Mouse (Mus musculus) layer of hippocampus, postnatal 25 days (tissue): ENCODE results near the gene Kdelr1. TPM values are rescaled to one million over a fixed set of nuclear protein-coding genes. Genes with fewer than 3 reads are reported as not detected.
"Not testable (repeated sequence)": the region's sequence is repeated elsewhere in the genome, so short reads cannot be mapped to it uniquely, and the experiment has no call there.

Experiments
- DNase-seq, 2 experiments: peaks; one replicate each; pipeline ENCODE4 v3.0.0; 2022; ENCODE audit warnings: mixed read lengths in 2 of 2, low spot score in 1 of 2; ENCODE audit errors: extremely low spot score in 1 of 2
- total RNA-seq, 2 experiments: library from RNA; stranded (reverse); gene quantifications; 2 replicates each; pipeline ENCODE4 v1.2.3; 2021

Kdelr1 gene
- total RNA-seq, 2 experiments from 2014 or later = 74.9 to 75.2 TPM

- DNase-seq = no peak
Measured at GRCm38 (mm10) chr7:45869107-45869670, 3.4 kb upstream of the Kdelr1 start.

DNA sequence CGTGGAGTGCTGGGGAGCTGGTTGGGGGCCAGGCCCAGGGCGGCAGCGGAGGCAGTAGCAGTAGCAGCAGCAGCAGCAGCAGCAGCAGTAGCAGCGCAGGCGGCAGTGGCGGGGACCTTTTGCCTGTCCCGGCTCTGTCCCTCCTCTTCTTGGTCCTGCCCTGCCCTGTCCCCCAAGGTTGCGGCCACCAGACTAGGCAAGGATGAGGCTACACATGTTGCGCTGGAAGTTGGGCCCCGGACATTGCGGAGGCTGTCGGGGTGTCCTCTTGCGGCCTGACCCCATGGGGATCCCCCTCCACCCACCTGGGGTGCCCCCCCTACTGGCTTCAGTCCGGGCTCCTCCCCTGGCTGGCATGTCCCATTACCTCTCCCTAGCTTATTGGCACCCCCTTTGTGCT lies 2.8 kb upstream of the Kdelr1 start:
- no peak for DNase-seq

GRCm38 (mm10) chr7:45870282-45871058 lies 2.1 kb upstream of the Kdelr1 start:
- no peak for DNase-seq

GRCm38 (mm10) chr7:45873061-45873947 lies 732 bp downstream of the Kdelr1 start:
- DNase-seq = peak; percentile 40 to 54

DNA sequence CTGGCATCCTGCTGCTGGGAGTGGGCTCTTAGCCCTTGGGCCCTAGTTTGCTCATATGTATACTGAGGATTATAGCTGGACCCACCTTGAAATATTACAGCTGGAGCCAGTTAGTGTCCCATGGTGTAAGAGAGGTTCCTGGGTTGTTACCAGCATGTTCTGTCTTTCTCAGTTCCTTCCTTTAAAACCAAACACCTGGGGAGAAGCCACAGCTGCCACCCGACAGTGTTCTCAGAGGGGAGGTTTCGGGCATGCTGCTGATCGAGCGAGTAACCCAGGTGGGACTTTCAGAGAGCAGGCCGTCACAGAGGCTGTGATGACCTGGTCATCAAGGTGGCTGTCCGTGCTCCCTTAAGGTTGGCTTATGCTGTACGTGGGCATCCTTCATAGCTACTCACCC lies 4.3 kb downstream of the Kdelr1 start:
- DNase-seq = no peak

- not testable (repeated sequence) for DNase-seq
Measured at GRCm38 (mm10) chr7:45878278-45878677, 5.7 kb downstream of the Kdelr1 start, which contains the start of gene Grin2d. Gene Grin2d, minus strand, starts transcription at chr7:45878378.

GRCm38 (mm10) chr7:45880531-45880930 lies 8.0 kb downstream of the Kdelr1 start:
- DNase-seq = no peak

- DNase-seq = no peak
Measured at GRCm38 (mm10) chr7:45881011-45881410, 8.4 kb downstream of the Kdelr1 start.

- DNase-seq = no peak
Measured at GRCm38 (mm10) chr7:45887246-45887645, 14.7 kb downstream of the Kdelr1 start.

DNA sequence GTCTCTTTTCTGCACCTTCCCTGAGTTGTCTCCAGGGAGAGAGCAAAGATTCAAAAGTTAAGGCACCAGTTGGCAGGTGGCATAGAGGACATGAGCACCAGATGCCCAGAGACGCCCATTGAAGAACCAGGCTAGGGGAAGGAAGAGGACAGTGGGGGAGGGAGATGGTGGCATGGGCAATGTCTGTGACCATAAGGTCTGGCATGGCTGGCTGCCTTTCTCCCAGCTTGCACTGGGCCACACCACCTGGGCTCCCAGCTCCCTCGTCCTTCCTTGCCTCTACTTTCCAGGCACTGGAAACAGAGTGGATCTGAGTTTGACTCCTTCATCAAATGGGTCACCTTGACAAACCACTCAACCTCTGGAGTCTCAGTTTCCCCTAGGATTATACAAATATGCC lies 20.1 kb downstream of the Kdelr1 start:
- DNase-seq = no peak

- no peak for DNase-seq
Measured at GRCm38 (mm10) chr7:45895931-45896516, 23.5 kb downstream of the Kdelr1 start.

- DNase-seq = peak; percentile 87 to 90
Measured at GRCm38 (mm10) chr7:45896517-45897257, 24.1 kb downstream of the Kdelr1 start, which contains the start of the genes Syngr4 and Tmem143. Gene Syngr4, minus strand, starts transcription at chr7:45896714. Gene Tmem143, plus strand, starts transcription at chr7:45896941.

DNA sequence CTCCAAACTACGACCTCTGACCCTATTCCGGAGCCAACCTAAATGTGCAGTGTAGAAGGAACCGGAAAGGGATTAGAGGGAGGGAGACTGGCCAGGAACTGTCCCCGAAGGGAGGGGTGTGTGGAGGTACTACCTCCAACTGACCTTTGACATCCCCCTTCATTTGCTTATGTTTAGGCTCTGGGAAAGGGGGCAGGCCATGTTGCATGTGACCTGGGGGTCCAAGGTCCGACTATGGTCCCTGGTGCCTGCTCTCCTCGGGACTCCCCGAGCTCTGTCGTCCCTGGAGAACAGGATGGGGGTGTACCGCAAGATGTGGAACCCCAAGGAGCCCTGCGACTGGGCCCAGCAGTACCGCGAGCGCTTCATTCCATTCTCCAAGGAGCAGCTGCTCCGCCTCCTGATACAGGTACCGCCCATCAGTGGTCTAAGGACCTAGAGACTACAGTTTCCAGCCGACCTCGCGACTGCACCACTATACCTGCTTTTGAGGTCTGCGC lies 24.7 kb downstream of the Kdelr1 start:
- peak in 1 of 2 experiments; percentile 44 for DNase-seq

- DNase-seq = not testable (repeated sequence)
Measured at GRCm38 (mm10) chr7:45898125-45898524, 25.6 kb downstream of the Kdelr1 start.

DNA sequence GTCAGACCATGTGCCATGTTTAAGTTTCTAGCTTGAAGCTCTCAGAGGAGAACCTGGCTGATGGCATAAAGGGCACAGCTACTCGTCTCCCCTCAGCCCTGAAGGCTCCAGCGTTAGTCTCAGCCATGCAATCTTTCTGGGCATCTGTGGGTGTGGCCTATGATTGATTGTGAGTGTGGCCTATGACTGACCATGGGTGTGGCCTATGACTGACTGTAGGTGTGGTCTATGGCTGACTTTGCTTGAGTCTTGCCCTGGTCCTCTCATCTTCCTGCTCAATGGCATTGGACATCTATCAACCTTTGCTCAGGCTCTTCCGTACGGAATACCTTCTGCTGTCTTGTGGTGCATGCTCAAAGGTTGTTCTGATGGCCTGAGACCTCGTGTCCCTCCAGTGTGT lies 29.0 kb downstream of the Kdelr1 start:
- DNase-seq = no peak

DNA sequence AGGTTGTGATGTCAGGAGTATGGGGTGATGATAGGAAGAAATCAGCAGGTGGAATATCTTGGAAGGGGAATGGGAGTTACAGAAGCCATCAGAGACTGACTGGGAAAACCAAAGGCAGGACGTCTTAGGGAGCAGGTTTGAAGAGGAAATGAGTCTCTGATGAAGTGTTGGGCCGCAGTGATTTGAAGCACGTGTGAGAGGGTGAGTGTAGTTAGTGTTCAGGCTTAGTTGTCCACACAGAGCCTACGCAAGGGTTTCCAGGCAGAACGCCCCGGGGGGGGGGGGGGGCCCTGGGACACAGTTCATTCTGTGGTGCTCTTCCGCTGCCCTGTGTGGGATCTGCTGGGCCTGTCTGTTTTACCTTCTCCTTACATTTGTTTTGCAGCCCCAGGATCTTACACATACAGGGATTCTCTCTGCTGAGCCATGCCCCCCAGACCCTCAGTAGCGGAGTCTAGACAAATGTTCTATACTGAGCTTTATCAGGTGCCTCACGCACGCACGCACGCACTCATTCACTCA lies 30.0 kb downstream of the Kdelr1 start:
- DNase-seq = no peak

DNA sequence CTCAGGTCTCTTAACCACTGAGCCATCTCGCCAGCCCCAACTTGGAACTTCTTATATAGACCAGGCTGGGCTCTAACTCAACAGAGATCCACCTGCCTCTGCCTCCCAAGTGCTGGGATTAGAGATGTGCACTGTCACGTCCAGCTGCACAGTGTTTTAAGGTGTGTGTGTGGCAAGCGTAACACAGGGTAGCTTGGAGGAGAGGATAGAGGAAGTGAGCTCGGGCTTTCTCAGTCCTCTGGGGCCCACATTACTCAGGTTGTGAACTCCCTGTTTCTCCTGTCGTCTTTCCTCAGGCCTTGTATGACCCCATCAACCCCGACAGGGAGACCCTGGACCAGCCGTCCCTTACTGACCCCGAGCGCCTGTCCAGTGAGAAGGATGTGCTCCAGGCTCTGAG lies 34.0 kb downstream of the Kdelr1 start:
- no peak for DNase-seq

GRCm38 (mm10) chr7:45908384-45908783 lies 35.8 kb downstream of the Kdelr1 start:
- DNase-seq = no peak

DNA sequence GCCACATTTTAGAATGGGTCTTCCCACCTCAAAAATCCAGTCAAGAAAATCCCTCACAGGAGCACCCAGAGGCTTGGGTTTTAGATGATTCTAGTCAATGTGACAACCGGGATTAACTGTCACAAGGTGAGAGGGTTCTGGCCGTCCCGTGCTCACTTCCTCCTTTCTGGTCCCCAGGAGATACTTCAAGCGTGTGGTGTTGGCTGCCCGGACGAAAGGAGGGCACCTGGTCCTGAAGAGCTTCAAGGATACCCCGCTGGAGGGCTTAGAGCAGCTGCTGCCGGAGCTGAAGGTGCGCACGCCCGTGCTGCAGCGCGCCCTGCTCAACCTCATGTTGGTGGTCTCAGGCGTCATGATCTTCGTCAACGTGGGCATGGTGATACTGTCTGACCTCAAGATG lies 36.6 kb downstream of the Kdelr1 start:
- no peak for DNase-seq
